Mouse (Mus musculus): ENCODE results near the gene Dnttip2. TPM values are rescaled to one million over a fixed set of nuclear protein-coding genes. Genes with fewer than 3 reads are reported as not detected.
"Not testable (repeated sequence)": the region's sequence is repeated elsewhere in the genome, so short reads cannot be mapped to it uniquely, and the experiment has no call there.

Dnttip2 gene
- polyA plus RNA-seq (2012; ENCODE audit: insufficient read depth, insufficient read length, low replicate concordance, missing spikeins) = not detected in 2 replicates

DNA sequence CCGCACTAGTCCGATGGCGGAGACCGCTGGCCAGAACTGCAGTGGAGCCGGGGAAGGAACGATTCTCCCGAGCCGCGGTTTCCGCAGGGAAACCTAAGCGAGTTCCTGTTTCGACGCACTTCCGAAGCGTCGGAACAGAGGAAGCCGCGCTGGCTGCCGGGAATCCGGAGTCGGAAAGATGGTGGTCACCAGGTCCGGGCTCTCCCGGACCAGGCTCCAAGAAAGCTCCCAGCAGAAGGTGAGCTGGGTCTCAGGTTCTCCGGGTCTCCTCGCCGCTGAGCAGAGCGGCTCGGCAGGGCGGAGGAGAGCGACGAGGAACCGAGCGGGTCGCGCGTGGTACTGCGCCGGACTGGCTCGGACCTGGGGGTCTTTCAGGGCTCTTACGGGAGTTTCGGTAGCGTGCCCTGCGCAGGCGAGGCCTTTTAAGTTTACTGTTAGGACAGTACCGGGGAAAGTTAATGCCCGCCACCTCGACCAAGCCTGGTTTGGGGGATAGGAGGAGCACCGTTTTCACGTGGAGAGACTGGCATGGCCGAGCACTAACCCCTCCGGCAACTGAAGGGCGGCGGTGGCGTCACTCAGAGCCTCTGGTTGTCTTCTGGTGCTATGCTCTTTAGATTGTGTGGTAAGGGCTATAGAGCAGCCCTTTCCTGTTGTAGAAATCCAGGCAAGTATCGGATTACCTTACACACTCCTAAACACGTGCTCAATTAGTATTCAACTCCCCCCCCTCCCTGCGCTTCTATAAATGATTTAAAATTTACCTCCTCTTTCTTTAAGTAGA lies at the start of gene Dnttip2:
Dnttip2 (plus strand) TSS at position 148 of the 784 bp plus-strand sequence.
- no peak for TF ChIP-seq CTCF (IDR thresholded peaks at IDR 0.05; ENCODE audit: insufficient read depth, low read depth, low read length)
- TF ChIP-seq POLR2A (IDR thresholded peaks at IDR 0.05; ENCODE audit: insufficient read depth, low read depth, low read length) = peak; percentile 87
- WGBS = under 1% methylated on average over 57 of the region's 57 CpGs
- Histone ChIP-seq H3K4me1 (ENCODE audit: control insufficient read depth, insufficient read depth, low read length) (peaks cover 16% of the 10 kb centered on the region), H3K4me3 (ENCODE audit: insufficient read depth, low read depth, low read length) (peak within 1 kb of the TSS; percentile 98), H3K27ac (ENCODE audit: insufficient read depth, low read depth, low read length) (0 out of 2 replicates have a peak within 1 kb of the TSS, but pooled peaks have one; percentile 58)

- H3K4me1 ChIP-seq (ENCODE audit: control insufficient read depth, insufficient read depth, low read length); H3K4me3 ChIP-seq (ENCODE audit: insufficient read depth, low read depth, low read length); H3K27ac ChIP-seq (ENCODE audit: insufficient read depth, low read depth, low read length): not testable (repeated sequence)
- 72% methylated on average over 6 of the region's 6 CpGs for WGBS
These were observed 47.2 kb upstream of the Dnttip2 start for GRCm38 (mm10) chr3:122226972-122227371.

DNA sequence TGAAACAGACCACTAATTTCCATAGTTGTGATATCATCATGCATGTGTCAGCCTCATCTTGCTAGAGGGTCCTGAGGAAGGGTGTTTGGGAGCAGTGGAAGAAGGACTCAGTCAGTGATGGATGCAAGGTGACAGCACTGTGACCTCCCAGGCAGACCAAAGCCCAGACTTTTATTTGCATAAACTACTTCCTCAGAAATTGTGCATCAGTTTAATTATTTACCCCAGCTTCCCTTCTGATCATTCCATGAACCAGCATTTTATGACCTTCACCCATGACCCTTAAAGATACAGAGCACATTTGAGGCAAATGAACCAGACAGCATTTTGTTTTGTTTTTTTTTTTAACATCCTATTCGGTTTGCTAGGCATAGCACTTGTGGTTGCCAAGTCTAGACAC lies 38.4 kb upstream of the Dnttip2 start:
- Histone ChIP-seq H3K4me3 (ENCODE audit: insufficient read depth, low read depth, low read length) (no peak overlapping the region), H3K4me1 (ENCODE audit: control insufficient read depth, insufficient read depth, low read length) (no peaks in the 10 kb centered on the region), H3K27ac (ENCODE audit: insufficient read depth, low read depth, low read length) (peak overlapping the region; percentile 10; the same call in 1 of the 2 replicates)
- TF ChIP-seq POLR2A (IDR thresholded peaks at IDR 0.05; ENCODE audit: insufficient read depth, low read depth, low read length) (no peak), CTCF (IDR thresholded peaks at IDR 0.05; ENCODE audit: insufficient read depth, low read depth, low read length) (no peak)
- 24% methylated on average over 1 of the region's 1 CpGs for WGBS

DNA sequence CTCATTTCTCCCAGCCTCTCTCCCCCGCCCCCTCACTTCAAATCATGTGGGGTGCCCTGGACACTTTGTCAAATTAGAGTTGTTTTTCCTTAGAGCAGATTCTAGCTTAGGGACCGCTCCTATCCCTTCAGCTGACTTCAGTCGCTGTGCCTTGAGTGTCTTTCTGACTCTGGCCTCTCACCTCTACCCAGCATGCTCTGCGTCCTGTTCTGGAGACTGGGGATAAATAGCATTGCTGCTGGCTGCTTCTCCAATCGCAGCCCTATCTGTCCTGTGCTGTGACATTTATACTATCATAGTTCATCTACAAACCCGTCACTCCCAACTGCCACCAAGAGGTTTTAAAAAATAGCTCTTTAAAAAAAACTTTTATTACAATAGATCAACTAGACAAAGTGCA lies 31.3 kb upstream of the Dnttip2 start:
- TF ChIP-seq POLR2A (IDR thresholded peaks at IDR 0.05; ENCODE audit: insufficient read depth, low read depth, low read length) = no peak
- H3K4me1 ChIP-seq (ENCODE audit: control insufficient read depth, insufficient read depth, low read length) = peaks cover 6% of the 10 kb centered on the region; the same call in 1 of the 2 replicates
- no peak overlapping the region for H3K27ac ChIP-seq (ENCODE audit: insufficient read depth, low read depth, low read length)
- H3K4me3 ChIP-seq (ENCODE audit: insufficient read depth, low read depth, low read length) = no peak overlapping the region
- 63% methylated on average over 6 of the region's 6 CpGs for whole genome bisulfite sequencing

GRCm38 (mm10) chr3:122243416-122244167 lies 30.6 kb upstream of the Dnttip2 start:
- TF ChIP-seq CTCF (IDR thresholded peaks at IDR 0.05; ENCODE audit: insufficient read depth, low read depth, low read length) (no peak), POLR2A (IDR thresholded peaks at IDR 0.05; ENCODE audit: insufficient read depth, low read depth, low read length) (no peak)
- WGBS = 41% methylated on average over 14 of the region's 14 CpGs
- H3K27ac ChIP-seq (ENCODE audit: insufficient read depth, low read depth, low read length) = no peak overlapping the region

DNA sequence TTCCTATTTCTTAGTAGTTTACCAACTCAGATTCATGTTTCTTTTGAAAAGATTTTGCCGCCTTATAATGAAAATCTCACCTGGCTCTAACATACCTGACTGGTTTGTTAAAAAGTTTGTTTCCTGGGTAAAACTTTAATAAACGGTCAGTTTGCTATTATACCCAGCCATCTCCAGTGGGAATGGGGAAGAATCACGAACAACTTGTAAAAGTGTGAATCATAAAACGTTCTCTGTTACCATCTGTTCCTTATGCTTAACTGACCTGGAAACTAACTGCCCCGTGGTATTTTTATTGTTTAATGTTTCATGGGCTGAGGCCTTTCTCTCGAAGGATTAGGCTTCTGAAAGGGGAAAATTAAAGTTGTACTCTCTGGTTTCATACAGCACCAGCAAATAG lies 29.4 kb upstream of the Dnttip2 start:
- TF ChIP-seq POLR2A (IDR thresholded peaks at IDR 0.05; ENCODE audit: insufficient read depth, low read depth, low read length) (no peak), CTCF (IDR thresholded peaks at IDR 0.05; ENCODE audit: insufficient read depth, low read depth, low read length) (no peak)
- H3K4me1 ChIP-seq (ENCODE audit: control insufficient read depth, insufficient read depth, low read length) = peaks cover 8% of the 10 kb centered on the region; the same call in 1 of the 2 replicates
- WGBS = 31% methylated on average over 6 of the region's 6 CpGs
- H3K27ac ChIP-seq (ENCODE audit: insufficient read depth, low read depth, low read length) = 0 out of 2 replicates have a peak overlapping the region, but pooled peaks have one; percentile 21
- no peak overlapping the region for H3K4me3 ChIP-seq (ENCODE audit: insufficient read depth, low read depth, low read length)

More at GRCm38 (mm10) chr3:122243416-122244167, 30.6 kb upstream of the Dnttip2 start:
- Histone ChIP-seq H3K4me3 (ENCODE audit: insufficient read depth, low read depth, low read length) (no peak overlapping the region), H3K4me1 (ENCODE audit: control insufficient read depth, insufficient read depth, low read length) (peaks cover 8% of the 10 kb centered on the region; the same call in 1 of the 2 replicates)

DNA sequence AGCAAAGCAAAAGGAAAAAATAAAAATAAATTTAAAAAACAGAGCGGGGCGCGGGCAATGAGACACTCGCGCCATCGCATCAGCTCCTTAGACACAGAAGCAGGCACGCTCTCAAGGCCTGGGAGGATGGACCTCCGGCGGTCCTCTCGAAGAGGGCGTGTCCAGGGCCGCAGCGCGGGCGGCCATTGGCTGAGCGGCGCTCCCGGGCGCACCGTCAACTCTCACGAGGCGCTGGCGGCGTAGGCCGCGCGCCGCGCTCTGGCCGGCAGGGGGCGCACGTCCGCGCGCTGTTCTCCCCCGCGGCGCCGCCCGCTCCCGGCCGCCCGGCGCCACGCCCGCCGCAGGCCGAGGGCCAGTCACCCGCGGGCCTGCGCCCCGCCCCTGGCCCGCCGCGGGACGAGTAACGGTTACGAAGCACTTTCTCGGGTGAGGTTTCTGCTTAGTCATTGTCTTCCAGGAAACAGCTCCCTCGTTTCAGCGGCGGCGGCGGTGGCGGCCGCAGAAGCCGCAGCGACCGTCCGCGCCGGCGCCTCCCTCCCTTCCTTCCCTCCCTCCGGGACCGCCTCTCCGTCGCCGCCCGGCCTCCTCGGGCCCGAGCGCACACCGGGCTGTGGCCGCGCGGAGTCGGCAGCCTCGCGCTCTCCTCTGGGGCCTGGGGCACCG lies 28.8 kb upstream of the Dnttip2 start, which contains the start of gene Gclm:
Gclm (plus strand) TSS at position 343 of the 663 bp plus-strand sequence.
- peak; percentile 57; the same call in 1 of the 2 replicates for TF ChIP-seq POLR2A (IDR thresholded peaks at IDR 0.05; ENCODE audit: insufficient read depth, low read depth, low read length)
- TF ChIP-seq CTCF (IDR thresholded peaks at IDR 0.05; ENCODE audit: insufficient read depth, low read depth, low read length) = peak; percentile 53; the same call in 1 of the 2 replicates
- Histone ChIP-seq H3K4me3 (ENCODE audit: insufficient read depth, low read depth, low read length) (peak within 1 kb of the TSS; percentile 75), H3K4me1 (ENCODE audit: control insufficient read depth, insufficient read depth, low read length) (peaks cover 8% of the 10 kb centered on the region; the same call in 1 of the 2 replicates), H3K27ac (ENCODE audit: insufficient read depth, low read depth, low read length) (peak within 1 kb of the TSS; percentile 57)
- under 1% methylated on average over 88 of the region's 90 CpGs for WGBS

DNA sequence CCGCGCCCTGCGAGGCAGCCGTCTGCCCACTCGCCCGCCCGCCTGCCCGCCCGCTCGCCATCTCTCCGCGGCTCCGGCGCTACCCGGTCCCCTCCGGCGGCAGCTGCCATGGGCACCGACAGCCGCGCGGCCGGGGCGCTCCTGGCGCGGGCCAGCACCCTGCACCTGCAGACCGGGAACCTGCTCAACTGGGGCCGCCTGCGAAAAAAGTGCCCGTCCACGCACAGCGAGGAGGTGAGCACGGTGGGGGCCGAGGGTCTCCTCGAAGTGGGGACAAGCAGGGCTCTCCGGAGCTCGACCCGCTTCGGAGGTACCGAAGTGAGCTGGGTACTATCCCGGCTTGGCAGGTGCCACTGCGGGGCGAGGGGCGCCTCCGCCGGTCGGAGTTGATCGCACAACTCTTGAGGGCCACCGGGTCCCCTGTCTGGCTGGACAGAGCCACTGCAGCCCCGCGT lies 28.3 kb upstream of the Dnttip2 start:
- no peak for TF ChIP-seq POLR2A (IDR thresholded peaks at IDR 0.05; ENCODE audit: insufficient read depth, low read depth, low read length)
- TF ChIP-seq CTCF (IDR thresholded peaks at IDR 0.05; ENCODE audit: insufficient read depth, low read depth, low read length) = no peak
- Histone ChIP-seq H3K4me1 (ENCODE audit: control insufficient read depth, insufficient read depth, low read length) (peaks cover 8% of the 10 kb centered on the region; the same call in 1 of the 2 replicates), H3K4me3 (ENCODE audit: insufficient read depth, low read depth, low read length) (peak overlapping the region; percentile 75), H3K27ac (ENCODE audit: insufficient read depth, low read depth, low read length) (peak overlapping the region; percentile 57; the same call in 1 of the 2 replicates)
- WGBS = under 1% methylated on average over 50 of the region's 50 CpGs
